Mouse (Mus musculus) erythroid progenitor cell, adult 5-6 weeks (primary cell): ENCODE measurements around the gene Tmem80. TPM values are rescaled to one million over a fixed set of nuclear protein-coding genes. Genes with fewer than 3 reads are reported as not detected.

Experiments
- ATAC-seq: replicated peaks from 2 replicates; pipeline ENCODE4 v1.8.0; 2016; ENCODE audit warnings: moderate number of reproducible peaks, mild to moderate bottlenecking, moderate TSS enrichment, inconsistent platforms; ENCODE audit not compliant: poor library complexity, low FRiP score, severe bottlenecking
- total RNA-seq, 2 experiments: library from RNA; stranded (forward) in 1 of 2; stranded (reverse) in 1 of 2; fragments of 150-400 nt in 1 of 2; fragments of 186-747, 209-891 nt in 1 of 2; gene quantifications; 2 replicates each; pipeline versions ENCODE4 v1.2.3 to v1.2.4; 2015 to 2017; ENCODE audit warnings: low replicate concordance in 2 of 2

Tmem80 gene
- total RNA-seq, 2 experiments from 2014 or later, result 8.6 to 13.4 TPM

DNA sequence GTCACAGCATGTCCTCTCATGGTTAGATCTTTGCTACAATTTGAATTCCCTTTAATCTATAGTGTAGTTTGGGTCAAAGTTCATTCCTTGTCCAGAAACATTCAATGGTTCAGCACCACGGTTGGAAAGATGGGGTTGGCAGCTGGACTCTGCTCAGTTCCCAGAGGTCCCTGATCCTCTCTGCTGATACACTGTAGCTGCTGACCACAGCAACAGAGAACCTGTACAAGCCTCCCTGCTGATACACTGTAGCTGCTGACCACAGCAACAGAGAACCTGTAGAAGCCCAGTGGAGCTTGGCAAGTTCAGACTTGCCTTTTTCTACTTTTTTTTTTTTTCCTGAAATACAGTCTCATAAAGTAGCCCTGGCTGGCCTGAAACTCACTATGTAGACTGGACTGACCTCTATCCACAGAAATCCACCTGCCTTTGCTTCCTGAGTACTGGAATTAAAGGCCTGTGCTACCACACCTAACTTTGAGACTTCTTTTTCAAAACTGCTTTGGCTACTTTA is 9.9 kb upstream of the Tmem80 start:
- no peak for ATAC-seq

GRCm38 (mm10) chr7:141319446-141319845 is 8.1 kb upstream of the Tmem80 start:
- ATAC-seq, result no peak

DNA sequence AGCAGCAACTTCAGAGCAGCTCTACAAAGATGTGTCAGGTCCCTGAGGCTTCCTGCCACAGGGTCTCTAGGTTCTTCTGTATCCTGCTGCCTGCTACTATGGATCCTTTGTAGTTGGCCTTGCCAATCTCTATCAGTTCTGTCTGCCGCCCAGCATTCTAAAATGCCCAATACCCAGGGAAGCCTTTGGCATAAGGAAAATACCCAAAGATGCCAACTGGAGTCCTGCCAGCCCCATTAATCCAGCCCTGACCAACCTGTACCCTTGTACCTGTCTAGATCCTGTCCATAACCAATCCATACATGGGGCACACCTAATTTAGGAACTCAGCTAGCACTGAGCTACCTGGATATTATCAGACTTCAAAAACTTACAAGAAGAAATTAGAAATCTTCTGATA is 2.9 kb upstream of the Tmem80 start:
- ATAC-seq, result no peak

GRCm38 (mm10) chr7:141326546-141327446 is 743 bp upstream of the Tmem80 start:
- ATAC-seq, result peak; percentile 8; the same call in 1 of the 2 replicates

DNA sequence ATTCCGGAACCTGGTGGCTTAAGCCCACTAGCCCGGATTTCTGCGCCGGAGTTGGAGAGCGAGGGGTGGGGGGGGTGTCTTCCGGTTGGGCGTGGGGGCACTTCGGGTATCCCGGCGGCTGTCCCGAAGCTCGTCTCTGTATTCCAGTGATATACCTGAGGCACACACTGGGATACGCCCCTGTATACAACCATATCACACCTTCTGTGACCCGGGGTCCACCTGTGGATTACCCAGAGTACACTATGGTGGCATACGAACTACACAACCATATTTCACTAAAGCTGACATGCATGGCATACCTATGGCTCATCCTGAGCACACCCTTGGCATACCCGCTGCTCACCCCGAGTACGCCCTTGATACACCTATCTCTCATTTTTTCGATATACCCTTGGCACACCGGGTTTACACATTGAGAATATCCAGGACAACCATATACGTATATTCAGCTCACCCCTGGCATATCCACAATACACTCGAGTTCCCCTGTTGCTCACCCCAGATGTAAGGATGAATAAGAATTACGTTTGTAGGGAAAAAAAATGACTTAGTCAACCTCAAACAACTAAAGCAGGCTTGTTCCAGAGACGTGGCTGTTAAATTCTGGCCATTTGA is 943 bp downstream of the Tmem80 start:
- no peak; the same call in 1 of the 2 replicates for ATAC-seq

DNA sequence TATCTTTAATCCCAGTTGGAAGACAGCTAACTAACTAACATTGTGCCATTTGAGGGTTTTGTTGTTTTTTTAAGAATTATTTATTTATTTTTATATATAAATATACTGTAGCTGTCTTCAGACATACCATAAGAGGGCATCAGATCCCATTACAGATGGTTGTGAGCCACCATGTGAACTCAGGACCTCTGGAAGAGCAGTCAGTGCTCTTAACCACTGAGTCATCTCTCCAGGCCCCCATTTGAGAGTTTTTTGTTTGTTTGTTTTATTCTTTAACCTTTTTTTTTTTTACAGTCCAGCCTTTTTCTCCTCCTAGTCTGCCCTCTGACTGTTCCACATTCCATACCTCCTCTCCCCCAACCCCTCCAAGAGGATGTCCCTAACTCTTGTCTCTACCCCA is 3.2 kb downstream of the Tmem80 start:
- no peak for ATAC-seq

DNA sequence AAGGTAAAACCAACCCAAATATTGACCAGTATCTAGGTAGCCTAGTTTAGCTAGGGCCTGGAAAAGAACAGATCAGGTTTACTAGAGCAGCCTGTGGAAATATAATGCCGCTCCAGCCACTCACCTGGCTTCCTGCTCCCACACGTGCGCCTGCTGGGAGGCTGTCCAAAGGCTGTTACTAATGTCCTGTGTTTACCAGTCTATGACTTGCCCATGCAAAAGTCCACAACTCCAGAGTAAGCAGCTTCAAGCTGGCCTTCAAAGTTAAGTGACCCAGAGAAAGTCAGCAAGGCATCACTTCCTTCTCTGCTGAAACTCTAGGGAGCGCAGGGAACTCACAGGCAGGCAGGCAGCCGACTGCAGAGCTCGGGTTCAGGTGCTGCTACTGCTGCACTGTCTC is 4.5 kb downstream of the Tmem80 start:
- ATAC-seq, result no peak

DNA sequence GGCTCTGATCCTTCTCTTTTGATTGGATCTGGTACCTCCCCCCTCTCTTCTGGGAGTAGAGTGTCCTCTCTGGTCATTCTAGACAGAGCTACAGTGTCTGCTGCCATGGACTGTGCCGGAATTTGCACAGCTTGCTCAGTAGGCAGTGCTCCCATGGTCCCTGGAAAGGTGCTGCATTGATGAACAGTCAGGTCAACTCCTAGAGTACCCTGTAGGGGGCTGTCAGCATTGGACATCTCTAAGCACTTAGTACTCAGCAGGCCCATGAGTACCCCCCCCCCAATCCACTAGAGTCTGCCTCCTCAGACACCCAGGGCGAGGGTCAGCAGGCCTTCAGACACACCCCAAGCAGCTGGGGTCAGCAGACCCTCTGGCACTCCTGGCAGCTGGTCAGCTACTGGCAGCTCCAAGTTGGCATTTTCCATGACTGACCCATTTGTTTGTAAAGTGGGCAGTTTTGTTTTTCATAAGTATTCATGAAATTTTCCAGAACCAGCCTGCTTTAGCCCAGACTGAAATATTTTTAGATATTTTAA is 7.6 kb downstream of the Tmem80 start:
- no peak for ATAC-seq

- no peak for ATAC-seq
These were observed 8.1 kb downstream of the Tmem80 start for GRCm38 (mm10) chr7:141335682-141336081.

GRCm38 (mm10) chr7:141336296-141336695 is 8.8 kb downstream of the Tmem80 start:
- ATAC-seq, result no peak

- no peak for ATAC-seq
These were observed 10.3 kb downstream of the Tmem80 start for GRCm38 (mm10) chr7:141337716-141338416.

GRCm38 (mm10) chr7:141338576-141339131 is 11.1 kb downstream of the Tmem80 start, which contains the start of gene Eps8l2:
Eps8l2 (plus strand) TSS chr7:141338880.
- peak; percentile 57; the same call in 1 of the 2 replicates for ATAC-seq

GRCm38 (mm10) chr7:141339215-141339920 is 11.8 kb downstream of the Tmem80 start:
- 0 out of 2 replicates have a peak, but pooled peaks have one; percentile 2 for ATAC-seq

DNA sequence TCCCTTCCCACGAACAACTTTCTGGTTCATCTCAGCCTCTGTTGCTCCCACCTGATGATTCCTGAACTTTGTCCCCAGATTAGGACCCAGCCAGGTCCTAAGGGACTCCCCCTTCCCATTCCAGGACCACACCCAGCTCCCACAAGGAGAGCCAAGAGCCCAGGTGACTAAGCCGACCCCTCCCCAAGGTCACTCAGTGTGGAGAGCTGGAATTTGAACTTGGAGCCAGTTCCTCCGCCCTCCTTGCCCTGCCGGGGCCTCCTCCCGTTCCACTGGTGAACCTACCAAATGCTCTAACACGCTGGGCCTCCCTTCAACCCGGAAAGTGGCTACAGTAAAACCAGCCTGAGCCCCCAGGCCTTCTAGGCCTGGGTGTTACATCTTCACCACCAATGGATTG is 12.5 kb downstream of the Tmem80 start:
- ATAC-seq, result no peak

DNA sequence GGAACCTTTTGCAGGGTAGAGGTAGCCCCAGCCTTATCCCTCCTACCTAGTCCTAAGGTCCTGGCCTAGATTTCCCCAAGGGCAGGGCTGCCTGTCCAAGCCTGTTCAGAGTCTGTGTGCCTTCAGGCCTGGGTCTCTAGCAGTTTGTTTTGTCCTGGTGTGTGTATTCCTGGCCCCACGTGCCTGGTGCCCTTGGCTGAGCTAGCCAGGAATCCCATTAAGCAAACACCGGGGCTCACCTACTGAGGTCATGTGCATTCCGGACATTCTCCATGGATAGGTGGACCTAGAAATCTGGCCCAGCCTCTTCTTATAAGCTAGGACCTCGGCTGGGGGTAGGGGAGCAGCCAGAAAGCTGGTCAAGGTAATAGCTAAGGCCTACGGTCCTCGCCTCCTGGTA is 12.9 kb downstream of the Tmem80 start:
- no peak for ATAC-seq

- ATAC-seq, result no peak
These were observed 14.2 kb downstream of the Tmem80 start for GRCm38 (mm10) chr7:141341689-141342226.

DNA sequence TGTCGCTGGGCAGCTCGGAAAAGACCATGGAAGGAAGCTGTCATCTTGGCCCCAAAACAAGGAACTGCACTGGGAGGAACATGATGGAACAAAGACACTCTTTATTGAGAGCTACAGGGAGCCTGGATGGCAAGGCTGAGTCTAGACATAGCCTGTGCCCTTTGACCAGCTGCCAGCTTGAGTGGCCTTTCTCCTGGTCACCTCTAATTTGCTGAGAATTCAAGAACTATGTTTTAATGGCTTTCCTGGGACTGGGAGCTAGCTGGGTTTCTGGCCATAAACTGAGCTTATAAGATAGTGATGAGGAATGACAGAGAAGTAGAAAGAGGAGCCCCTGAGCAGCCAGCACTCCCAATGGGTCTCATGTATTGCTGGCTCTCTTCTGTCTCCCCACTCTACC is 15.7 kb downstream of the Tmem80 start:
- no peak for ATAC-seq

DNA sequence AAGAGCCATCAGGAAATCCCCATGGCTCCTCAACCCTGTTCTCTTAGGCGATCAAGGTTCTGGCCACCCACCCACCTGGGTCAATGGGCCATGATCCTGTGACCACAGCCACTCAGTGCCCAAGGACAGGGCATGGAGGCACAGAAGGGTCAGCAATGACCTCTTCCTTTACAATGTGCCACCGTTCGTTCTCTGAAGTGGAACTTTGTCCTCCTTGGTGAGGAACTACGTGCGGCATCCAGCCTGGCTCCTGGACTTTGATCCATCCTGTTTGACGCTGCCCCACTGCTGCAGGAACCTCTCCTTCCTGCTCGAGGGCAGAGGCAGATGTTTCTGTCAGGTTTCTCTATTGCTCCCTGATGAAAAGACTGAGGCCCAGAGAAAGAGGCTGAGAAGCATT is 16.2 kb downstream of the Tmem80 start:
- ATAC-seq, result no peak

DNA sequence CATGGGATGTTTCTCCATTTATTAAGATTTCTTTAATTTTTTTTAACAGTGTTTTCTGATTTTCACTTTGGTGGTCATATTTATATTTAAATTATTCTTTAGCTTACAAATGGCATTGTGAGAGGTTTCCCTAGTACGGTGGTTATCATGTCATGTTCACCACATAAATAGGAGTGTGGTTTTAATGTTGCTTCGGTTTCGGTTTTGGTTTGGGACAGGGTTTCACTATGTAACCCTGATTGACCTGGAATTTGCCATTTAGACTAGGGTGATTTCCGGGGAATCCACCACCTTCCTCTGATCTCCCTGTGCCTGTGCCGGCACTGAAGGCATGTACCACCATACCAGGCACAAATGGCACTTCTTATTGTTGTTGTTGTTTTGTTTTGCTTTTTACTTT is 17.2 kb downstream of the Tmem80 start:
- no peak for ATAC-seq
